Mouse (Mus musculus): ENCODE results near the gene Olfr665. TPM values are rescaled to one million over a fixed set of nuclear protein-coding genes. Genes with fewer than 3 reads are reported as not detected.
"Not testable (repeated sequence)": the region's sequence is repeated elsewhere in the genome, so short reads cannot be mapped to it uniquely, and the experiment has no call there.

Gene Olfr665
- total RNA-seq (2014; fragmentation: Nextera tagmentation) (not detected in 2 replicates), total RNA-seq (2017) (not detected in 2 replicates)

DNA sequence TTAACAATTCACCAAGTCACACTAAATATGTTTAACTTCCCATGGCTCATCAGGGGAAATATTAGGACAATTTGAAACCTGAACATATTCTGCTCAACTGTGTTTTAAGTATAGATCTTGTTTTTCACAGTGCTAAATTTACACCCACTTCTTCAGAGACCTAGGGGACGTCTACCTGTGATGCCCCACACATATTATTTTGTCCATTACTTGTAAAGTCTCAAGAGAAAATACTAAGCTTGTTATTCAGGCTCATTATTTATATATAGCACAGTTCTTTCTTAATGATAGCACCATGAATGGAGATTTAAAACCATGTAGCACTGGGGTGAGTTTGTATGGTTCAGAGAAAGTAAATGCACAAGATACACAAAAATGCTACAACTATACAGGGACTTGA lies at the start of gene Olfr665:
TSS of gene Olfr665 (plus strand) at position 301 of the 400 bp plus-strand sequence.
- no peak for ATAC-seq (replicated peaks; ENCODE audit: low FRiP score, low TSS enrichment, poor library complexity, severe bottlenecking)

DNA sequence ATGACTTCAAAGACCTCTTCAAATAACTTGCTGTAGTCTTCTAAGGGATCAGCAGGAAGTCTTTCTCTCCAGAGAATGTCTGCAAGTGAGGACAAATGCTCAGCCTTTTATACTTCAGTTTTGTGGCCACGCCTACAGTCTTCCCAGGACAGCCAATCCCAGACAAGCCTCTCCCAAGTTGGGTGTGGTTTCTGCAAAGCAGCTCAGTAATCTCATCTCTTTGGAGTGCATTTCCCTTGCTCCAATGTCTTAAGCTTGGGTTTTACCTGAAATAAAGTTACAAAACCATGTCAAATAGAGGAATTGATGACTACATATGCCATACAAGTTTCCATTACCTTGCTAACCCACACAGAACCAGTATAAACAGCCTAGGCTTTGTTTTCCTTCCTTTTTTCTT lies 35.3 kb upstream of the Olfr665 start, which contains the start of gene Usp17lb:
TSS of gene Usp17lb (minus strand) at position 101 of the 400 bp plus-strand sequence.
- no peak for ATAC-seq (replicated peaks; ENCODE audit: low FRiP score, low TSS enrichment, poor library complexity, severe bottlenecking)

DNA sequence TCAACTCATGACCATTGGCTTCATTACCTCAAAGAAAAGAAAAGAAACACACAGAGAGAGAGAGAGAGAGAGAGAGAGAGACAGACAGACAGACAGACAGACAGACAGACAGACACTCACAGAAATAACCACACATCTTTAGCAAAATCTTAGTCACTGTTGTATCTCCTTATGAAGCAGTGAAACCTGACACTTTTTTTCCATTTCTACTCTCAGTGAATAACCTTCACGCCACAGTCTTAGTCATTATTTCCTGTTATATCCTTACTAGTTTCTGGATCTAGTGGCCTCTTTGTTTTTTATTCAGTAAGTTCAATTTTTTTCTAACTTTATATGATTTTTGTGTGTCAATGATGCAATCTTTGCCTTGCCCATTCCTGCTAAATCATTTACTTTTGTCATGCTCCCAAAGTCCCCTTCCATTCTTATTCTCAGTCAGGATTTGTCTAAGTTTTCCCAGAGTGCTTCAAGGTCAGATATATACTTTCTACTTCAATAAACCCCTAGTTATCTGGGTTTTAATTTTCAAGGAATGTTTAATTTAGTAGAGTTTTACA lies 34.0 kb upstream of the Olfr665 start:
- no peak for ATAC-seq (replicated peaks; ENCODE audit: low FRiP score, low TSS enrichment, poor library complexity, severe bottlenecking)

DNA sequence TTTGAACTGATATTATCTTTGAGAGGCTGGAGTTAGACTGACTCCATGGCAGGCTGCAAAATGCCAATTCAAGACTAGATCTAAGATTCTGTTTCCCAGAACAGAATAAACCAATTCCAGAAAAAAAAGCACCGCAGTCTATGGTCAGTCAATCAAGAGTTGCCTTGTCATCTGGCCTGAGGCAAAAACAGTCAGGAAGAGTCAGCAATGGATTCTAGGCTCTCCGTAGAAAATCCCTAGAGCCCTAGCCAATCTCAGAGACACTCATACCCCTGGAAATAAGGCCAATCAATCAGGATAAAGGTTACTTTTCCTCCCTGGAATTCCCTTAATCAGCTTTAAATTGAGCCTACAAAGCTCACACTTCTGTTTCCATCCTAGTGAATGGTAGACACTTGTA lies 26.3 kb upstream of the Olfr665 start:
- ATAC-seq (replicated peaks; ENCODE audit: low FRiP score, low TSS enrichment, poor library complexity, severe bottlenecking) = not testable (repeated sequence)

DNA sequence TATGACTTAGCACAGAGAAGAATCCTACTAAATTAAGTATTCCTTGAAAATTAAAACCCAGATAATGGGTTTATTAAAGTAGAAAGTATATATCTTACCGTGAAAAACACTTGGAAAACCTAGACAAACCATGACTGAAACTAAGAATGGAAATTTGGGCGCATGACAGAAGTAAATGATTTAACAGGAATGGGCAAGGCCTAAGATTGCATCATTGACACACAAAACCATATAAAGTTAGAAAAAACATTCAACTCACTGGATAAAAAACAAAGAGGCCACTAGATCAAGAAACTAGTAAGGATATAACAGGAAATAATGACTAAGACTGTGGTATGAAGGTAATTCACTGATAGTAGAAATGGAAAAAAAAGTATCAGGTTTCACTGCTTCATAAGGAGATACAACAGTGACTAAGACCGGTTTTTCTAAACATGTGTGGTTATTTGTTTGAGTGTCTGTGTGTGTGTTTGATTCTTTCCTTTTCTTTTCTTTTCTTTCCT lies 22.5 kb upstream of the Olfr665 start:
- no peak for ATAC-seq (replicated peaks; ENCODE audit: low FRiP score, low TSS enrichment, poor library complexity, severe bottlenecking)

DNA sequence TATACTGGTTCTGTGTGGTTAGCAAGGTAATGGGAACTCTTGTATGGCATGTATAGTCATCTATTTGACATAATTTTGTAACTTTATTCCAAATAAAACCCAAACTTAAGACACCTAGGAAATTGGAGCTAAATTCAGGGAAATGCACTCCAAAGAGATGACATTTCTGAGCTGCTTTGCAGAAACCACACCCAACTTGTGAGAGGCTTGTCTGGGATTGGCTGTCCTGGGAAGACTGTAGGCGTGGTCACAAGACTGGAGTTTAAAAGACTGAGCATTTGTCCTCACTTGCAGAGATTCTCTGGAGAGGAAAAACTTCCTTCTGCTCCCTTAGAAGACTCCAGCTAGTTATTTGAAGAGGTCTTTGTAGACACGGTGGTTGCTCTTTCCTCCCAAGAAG lies 21.1 kb upstream of the Olfr665 start, which contains the start of gene Usp17la:
TSS of gene Usp17la (plus strand) at position 301 of the 400 bp plus-strand sequence.
- ATAC-seq (replicated peaks; ENCODE audit: low FRiP score, low TSS enrichment, poor library complexity, severe bottlenecking) = not testable (repeated sequence)

DNA sequence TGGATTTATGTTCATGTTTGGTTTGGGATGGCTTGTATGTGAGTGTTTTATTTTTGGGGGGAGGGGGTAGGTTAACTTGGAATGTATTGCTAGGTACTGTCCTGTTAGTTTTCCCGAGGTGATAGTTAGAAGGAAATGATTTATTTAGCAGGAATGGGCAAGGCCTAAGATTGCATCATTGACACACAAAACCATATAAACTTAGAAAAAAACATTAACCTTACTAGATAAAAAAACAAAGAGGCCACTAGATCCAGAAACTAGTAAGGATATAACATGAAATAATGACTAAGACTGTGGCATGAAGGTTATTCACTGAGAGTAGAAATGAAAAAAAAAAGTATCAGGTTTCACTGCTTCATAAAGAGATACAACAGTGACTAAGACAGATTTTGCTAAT lies 20.1 kb upstream of the Olfr665 start:
- ATAC-seq (replicated peaks; ENCODE audit: low FRiP score, low TSS enrichment, poor library complexity, severe bottlenecking) = no peak

DNA sequence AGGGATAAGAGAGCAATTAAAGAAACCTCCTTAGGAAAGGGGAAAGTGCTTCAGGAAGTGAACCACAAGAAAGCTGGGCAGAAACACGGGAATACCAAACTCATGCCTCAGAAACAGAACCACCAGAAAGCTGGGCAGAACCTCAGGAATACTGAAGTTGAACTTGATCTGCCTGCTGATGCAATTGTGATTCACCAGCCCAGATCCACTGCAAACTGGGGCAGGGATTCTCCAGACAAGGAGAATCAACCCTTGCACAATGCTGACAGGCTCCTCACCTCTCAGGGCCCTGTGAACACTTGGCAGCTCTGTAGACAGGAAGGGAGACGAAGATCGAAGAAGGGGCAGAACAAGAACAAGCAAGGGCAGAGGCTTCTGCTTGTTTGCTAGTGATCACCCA lies 16.4 kb upstream of the Olfr665 start:
- no peak for ATAC-seq (replicated peaks; ENCODE audit: low FRiP score, low TSS enrichment, poor library complexity, severe bottlenecking)

DNA sequence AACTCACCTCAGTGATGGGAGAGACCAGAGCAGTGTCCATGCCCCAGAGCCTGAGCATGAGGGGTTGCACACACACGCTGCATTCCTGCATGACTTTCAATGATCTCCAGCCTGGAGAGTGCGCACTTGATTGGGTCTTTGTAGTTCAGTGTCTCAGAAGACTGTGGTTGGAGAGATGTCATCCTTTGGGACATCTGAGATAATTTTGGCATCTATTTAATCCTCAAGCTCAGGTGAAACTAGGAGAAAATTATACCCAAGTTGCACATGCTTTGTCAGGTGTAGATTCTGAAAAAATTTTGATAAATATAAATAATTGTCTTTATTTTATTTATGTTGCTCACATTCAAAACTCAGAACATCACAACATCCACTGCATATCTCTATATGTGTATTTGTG lies 18.0 kb downstream of the Olfr665 start, which contains the start of gene Olfr666:
TSS of gene Olfr666 (minus strand) at position 101 of the 400 bp plus-strand sequence.
- ATAC-seq (replicated peaks; ENCODE audit: low FRiP score, low TSS enrichment, poor library complexity, severe bottlenecking) = no peak

DNA sequence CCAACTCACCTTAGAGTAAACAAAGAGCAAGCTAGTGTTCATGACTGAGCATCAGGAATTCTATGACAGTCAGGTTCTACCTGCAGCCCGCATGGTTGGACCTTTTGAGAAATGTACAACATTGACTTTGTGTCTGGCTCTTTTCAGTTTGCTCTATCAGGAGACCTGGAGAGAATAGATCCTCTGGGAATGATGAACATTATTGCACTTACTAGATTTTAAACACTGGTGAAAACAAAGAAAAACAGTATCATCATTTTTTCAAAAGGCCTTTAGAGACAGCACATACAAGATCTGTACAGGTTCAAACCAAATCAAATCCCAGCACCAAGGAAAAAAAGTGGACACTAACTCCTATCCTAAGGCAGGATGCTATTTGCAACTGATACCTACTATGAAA lies 43.6 kb downstream of the Olfr665 start, which contains the start of gene Olfr667:
TSS of gene Olfr667 (minus strand) at position 101 of the 400 bp plus-strand sequence.
- no peak for ATAC-seq (replicated peaks; ENCODE audit: low FRiP score, low TSS enrichment, poor library complexity, severe bottlenecking)

DNA sequence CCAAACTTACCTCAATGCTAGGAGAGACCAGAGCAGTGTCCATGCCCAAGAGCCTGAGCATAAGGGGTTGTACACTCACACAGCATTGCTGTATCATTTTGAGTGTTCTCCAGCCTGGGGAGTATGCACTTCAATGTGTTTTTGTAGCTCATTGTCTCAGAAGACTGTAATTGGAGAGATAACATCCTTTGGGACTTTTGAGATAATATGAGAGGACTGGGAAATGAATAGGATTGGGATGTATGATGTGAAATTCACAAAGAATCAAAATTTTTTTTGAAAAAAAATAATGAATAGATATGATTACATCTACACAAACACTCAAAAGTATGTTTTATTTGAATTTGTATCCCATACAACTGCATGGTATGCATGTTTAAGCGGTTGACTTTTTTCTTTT lies 50.1 kb downstream of the Olfr665 start, which contains the start of gene Olfr668:
TSS of gene Olfr668 (minus strand) at position 101 of the 400 bp plus-strand sequence.
- no peak for ATAC-seq (replicated peaks; ENCODE audit: low FRiP score, low TSS enrichment, poor library complexity, severe bottlenecking)

Other genes starting within 250 kb of the Olfr665 start
- gene Olfr658, start 230.7 kb upstream of the Olfr665 start, total RNA-seq (2014; fragmentation: Nextera tagmentation) = 0.67 TPM in 1 of 2 replicates, not detected in the other
- gene Olfr658, start 230.7 kb upstream of the Olfr665 start, total RNA-seq (2017) = not detected in 2 replicates
- not detected in 2 replicates for gene Olfr659, start 211.3 kb upstream of the Olfr665 start, total RNA-seq (2014; fragmentation: Nextera tagmentation)
- not detected in 2 replicates for gene Olfr659, start 211.3 kb upstream of the Olfr665 start, total RNA-seq (2017)
- gene Olfr661, start 191.5 kb upstream of the Olfr665 start, total RNA-seq (2014; fragmentation: Nextera tagmentation) = not detected in 2 replicates
- gene Olfr661, start 191.5 kb upstream of the Olfr665 start, total RNA-seq (2017) = not detected in 2 replicates
- not detected in 2 replicates for gene Usp17le, start 100.6 kb upstream of the Olfr665 start, total RNA-seq (2014; fragmentation: Nextera tagmentation)
- not detected in 2 replicates for gene Usp17le, start 100.6 kb upstream of the Olfr665 start, total RNA-seq (2017)
- not detected in 2 replicates for gene Usp17lb, start 35.4 kb upstream of the Olfr665 start, total RNA-seq (2014; fragmentation: Nextera tagmentation)
- gene Usp17lb, start 35.4 kb upstream of the Olfr665 start, total RNA-seq (2017) = not detected in 2 replicates
- not detected in 2 replicates for gene Usp17la, start 21.0 kb upstream of the Olfr665 start, total RNA-seq (2014; fragmentation: Nextera tagmentation)
- not detected in 2 replicates for gene Usp17la, start 21.0 kb upstream of the Olfr665 start, total RNA-seq (2017)
- gene Olfr666, start 17.9 kb downstream of the Olfr665 start, total RNA-seq (2014; fragmentation: Nextera tagmentation) = not detected in 2 replicates
- not detected in 2 replicates for gene Olfr666, start 17.9 kb downstream of the Olfr665 start, total RNA-seq (2017)
- gene Olfr667, start 43.5 kb downstream of the Olfr665 start, total RNA-seq (2014; fragmentation: Nextera tagmentation) = not detected in 2 replicates
- gene Olfr667, start 43.5 kb downstream of the Olfr665 start, total RNA-seq (2017) = not detected in 2 replicates
- not detected in 2 replicates for gene Olfr668, start 50.0 kb downstream of the Olfr665 start, total RNA-seq (2014; fragmentation: Nextera tagmentation)
- not detected in 2 replicates for gene Olfr668, start 50.0 kb downstream of the Olfr665 start, total RNA-seq (2017)
- gene Olfr669, start 56.2 kb downstream of the Olfr665 start, total RNA-seq (2014; fragmentation: Nextera tagmentation) = not detected in 2 replicates
- gene Olfr669, start 56.2 kb downstream of the Olfr665 start, total RNA-seq (2017) = not detected in 2 replicates
- not detected in 2 replicates for gene Olfr670, start 84.6 kb downstream of the Olfr665 start, total RNA-seq (2014; fragmentation: Nextera tagmentation)
- not detected in 2 replicates for gene Olfr670, start 84.6 kb downstream of the Olfr665 start, total RNA-seq (2017)
- not detected in 2 replicates for gene Olfr671, start 101.1 kb downstream of the Olfr665 start, total RNA-seq (2014; fragmentation: Nextera tagmentation)
- gene Olfr671, start 101.1 kb downstream of the Olfr665 start, total RNA-seq (2017) = not detected in 2 replicates
- gene Olfr672, start 124.0 kb downstream of the Olfr665 start, total RNA-seq (2014; fragmentation: Nextera tagmentation) = not detected in 2 replicates
- gene Olfr672, start 124.0 kb downstream of the Olfr665 start, total RNA-seq (2017) = not detected in 2 replicates
- not detected in 2 replicates for gene Olfr675, start 150.4 kb downstream of the Olfr665 start, total RNA-seq (2014; fragmentation: Nextera tagmentation)
- gene Olfr675, start 150.4 kb downstream of the Olfr665 start, total RNA-seq (2017) = not detected in 2 replicates
- gene Olfr676, start 154.7 kb downstream of the Olfr665 start, total RNA-seq (2014; fragmentation: Nextera tagmentation) = not detected in 2 replicates
- not detected in 2 replicates for gene Olfr676, start 154.7 kb downstream of the Olfr665 start, total RNA-seq (2017)
- gene Olfr677, start 173.3 kb downstream of the Olfr665 start, total RNA-seq (2014; fragmentation: Nextera tagmentation) = not detected in 2 replicates
- gene Olfr677, start 173.3 kb downstream of the Olfr665 start, total RNA-seq (2017) = not detected in 2 replicates
- gene Olfr678, start 186.4 kb downstream of the Olfr665 start, total RNA-seq (2014; fragmentation: Nextera tagmentation) = not detected in 2 replicates
- gene Olfr678, start 186.4 kb downstream of the Olfr665 start, total RNA-seq (2017) = not detected in 2 replicates
- gene Olfr679, start 203.2 kb downstream of the Olfr665 start, total RNA-seq (2014; fragmentation: Nextera tagmentation) = not detected in 2 replicates
- not detected in 2 replicates for gene Olfr679, start 203.2 kb downstream of the Olfr665 start, total RNA-seq (2017)
- gene Olfr680-ps1, start 214.8 kb downstream of the Olfr665 start, total RNA-seq (2014; fragmentation: Nextera tagmentation) = not detected in 2 replicates
- not detected in 2 replicates for gene Olfr680-ps1, start 214.8 kb downstream of the Olfr665 start, total RNA-seq (2017)
- not detected in 2 replicates for gene Olfr681, start 238.8 kb downstream of the Olfr665 start, total RNA-seq (2014; fragmentation: Nextera tagmentation)
- gene Olfr681, start 238.8 kb downstream of the Olfr665 start, total RNA-seq (2017) = not detected in 2 replicates

Data from megakaryocyte-erythroid progenitor cell, adult 5-6 weeks (primary cell).